Mouse (Mus musculus): ENCODE data around the gene Sergef.

DNA sequence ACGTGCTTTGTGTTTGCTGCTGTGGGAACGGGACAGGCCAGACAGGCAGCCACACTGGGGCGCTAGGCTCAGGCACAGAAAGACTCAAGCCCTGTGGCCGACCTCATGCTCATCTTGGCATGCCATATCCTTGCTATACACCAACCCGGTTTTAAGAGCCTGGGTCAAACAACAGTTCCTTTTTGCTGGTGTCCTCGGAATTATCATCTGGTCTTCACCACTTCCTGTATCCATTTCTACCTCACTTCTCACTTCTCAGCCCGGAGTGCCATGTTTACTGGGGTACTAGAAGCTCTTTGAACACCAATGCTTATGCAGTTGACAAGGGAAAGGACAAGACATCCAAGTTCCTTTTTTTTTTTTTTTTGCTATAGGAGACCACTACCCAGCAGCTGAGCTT is 51.6 kb downstream of the Sergef start:
- no peak for TF ChIP-seq CTCF (IDR thresholded peaks at IDR 0.05; ENCODE audit: low read depth)
- TF ChIP-seq EP300 (IDR thresholded peaks at IDR 0.05; ENCODE audit: low read depth), result no peak

Data from liver, embryonic 14.5 days (tissue).